Mouse (Mus musculus) kidney, embryonic 15.5 days (tissue): Measurements from ENCODE around the gene Pcnx. TPM values are rescaled to one million over a fixed set of nuclear protein-coding genes. Genes with fewer than 3 reads are reported as not detected.

ENCODE experiments used
- ATAC-seq: fragments of 200-750 bp; cut with Nextera tagmentation; replicated peaks from 2 replicates; pipeline ENCODE4 v1.8.0; 2017; ENCODE audit warnings: moderate TSS enrichment; ENCODE audit not compliant: low FRiP score
- H3K27ac ChIP-seq: fragments of 300-500 bp; sonication (generic); 2 replicates; pipeline ENCODE4 v1.5.1; 2015; ENCODE audit warnings: mild to moderate bottlenecking, inconsistent platforms
- H3K27me3 ChIP-seq: fragments of 300-500 bp; sonication (generic); 2 replicates; pipeline ENCODE4 v1.6.1; 2015; ENCODE audit warnings: inconsistent platforms
- H3K36me3 ChIP-seq: fragments of 300-500 bp; sonication (generic); 2 replicates; pipeline ENCODE4 v1.6.1; 2015; ENCODE audit warnings: inconsistent platforms
- H3K4me1 ChIP-seq: fragments of 300-500 bp; sonication (generic); 2 replicates; pipeline ENCODE4 v1.6.1; 2015; ENCODE audit warnings: inconsistent platforms
- H3K4me2 ChIP-seq: fragments of 300-500 bp; sonication (generic); 2 replicates; pipeline ENCODE4 v1.6.1; 2015; ENCODE audit warnings: moderate library complexity, mild to moderate bottlenecking, inconsistent platforms
- H3K4me3 ChIP-seq: fragments of 300-500 bp; sonication (generic); replicated peaks from 2 replicates; pipeline ENCODE4 v1.5.1; 2015; ENCODE audit warnings: mild to moderate bottlenecking, inconsistent platforms
- H3K9ac ChIP-seq: fragments of 300-500 bp; sonication (generic); 2 replicates; pipeline ENCODE4 v1.6.1; 2015; ENCODE audit warnings: mild to moderate bottlenecking, inconsistent platforms
- H3K9me3 ChIP-seq: fragments of 300-500 bp; sonication (generic); replicated peaks from 2 replicates; pipeline ENCODE4 v1.6.1; 2016; ENCODE audit warnings: inconsistent platforms
- WGBS: fragments of 180-500 bp; shearing (Covaris S2); methylation state at CpG from one replicate; pipeline ENCODE4 v1.1.7; 2015; ENCODE audit warnings: mixed read lengths; 5-methylcytosine and 5-hydroxymethylcytosine counted together
- polyA plus RNA-seq: library from polyadenylated mRNA; unstranded; fragments of >200 nt; fragmentation: Nextera tagmentation; extraction: Ambion mirVana; gene quantifications from 2 replicates; pipeline ENCODE4 v1.2.1, GENCODE M21; 2015

The Pcnx gene
- polyA plus RNA-seq, 1 experiment from 2014 or later = 10.2 TPM

- Histone ChIP-seq H3K9me3 (no peaks in the 10 kb centered on the region), H3K9ac (no peak overlapping the region), H3K4me1 (peaks cover 32% of the 10 kb centered on the region), H3K36me3 (no peaks in the 10 kb centered on the region), H3K4me3 (no peak overlapping the region), H3K4me2 (no peak overlapping the region), H3K27me3 (no peaks in the 10 kb centered on the region; the same call in 1 of the 2 replicates), H3K27ac (no peak overlapping the region)
- no peak for ATAC-seq
- WGBS = 24% methylated on average over 4 of the region's 4 CpGs
Observed at GRCm38 (mm10) chr12:81857251-81857650, 2.6 kb upstream of the Pcnx start.

GRCm38 (mm10) chr12:81857978-81858569 is 1.7 kb upstream of the Pcnx start:
- peaks cover 39% of the 10 kb centered on the region for H3K4me1 ChIP-seq
- 68% methylated on average over 8 of the region's 8 CpGs for WGBS
- H3K27ac ChIP-seq = no peak overlapping the region
- H3K36me3 ChIP-seq = no peaks in the 10 kb centered on the region
- ATAC-seq = no peak
- H3K4me2 ChIP-seq = no peak overlapping the region
- no peak overlapping the region for H3K9ac ChIP-seq
- no peak overlapping the region for H3K4me3 ChIP-seq
- no peaks in the 10 kb centered on the region for H3K9me3 ChIP-seq
- H3K27me3 ChIP-seq = no peaks in the 10 kb centered on the region; the same call in 1 of the 2 replicates

GRCm38 (mm10) chr12:81860308-81861181 is 722 bp downstream of the Pcnx start:
- Histone ChIP-seq H3K4me2 (peak overlapping the region; percentile 73), H3K4me1 (peaks cover 43% of the 10 kb centered on the region), H3K9ac (peak overlapping the region; percentile 91), H3K36me3 (no peaks in the 10 kb centered on the region), H3K4me3 (peak overlapping the region; percentile 90), H3K9me3 (no peaks in the 10 kb centered on the region), H3K27ac (peak overlapping the region; percentile 91), H3K27me3 (no peaks in the 10 kb centered on the region; the same call in 1 of the 2 replicates)
- ATAC-seq = peak; percentile 81
- WGBS = under 1% methylated on average over 99 of the region's 107 CpGs

- Histone ChIP-seq H3K4me2 (peak overlapping the region; percentile 73), H3K36me3 (no peaks in the 10 kb centered on the region), H3K4me1 (peaks cover 43% of the 10 kb centered on the region), H3K27me3 (no peaks in the 10 kb centered on the region), H3K27ac (peak overlapping the region; percentile 91), H3K4me3 (peak overlapping the region; percentile 90), H3K9me3 (no peaks in the 10 kb centered on the region), H3K9ac (peak overlapping the region; percentile 91)
- ATAC-seq = no peak
- WGBS = 17% methylated on average over 18 of the region's 18 CpGs
Observed at GRCm38 (mm10) chr12:81861199-81862085, 1.6 kb downstream of the Pcnx start.

GRCm38 (mm10) chr12:81862351-81862802 is 2.6 kb downstream of the Pcnx start:
- H3K27ac ChIP-seq = no peak overlapping the region
- 0 out of 2 replicates have a peak overlapping the region, but pooled peaks have one; percentile 91 for H3K9ac ChIP-seq

GRCm38 (mm10) chr12:81863949-81864348 is 4.1 kb downstream of the Pcnx start:
- 95% methylated on average over 4 of the region's 4 CpGs for WGBS
- Histone ChIP-seq H3K4me1 (peaks cover 27% of the 10 kb centered on the region), H3K9ac (no peak overlapping the region), H3K9me3 (no peaks in the 10 kb centered on the region), H3K27me3 (no peaks in the 10 kb centered on the region), H3K4me3 (no peak overlapping the region), H3K36me3 (no peaks in the 10 kb centered on the region), H3K27ac (no peak overlapping the region), H3K4me2 (no peak overlapping the region)
- no peak for ATAC-seq

More at GRCm38 (mm10) chr12:81862351-81862802, 2.6 kb downstream of the Pcnx start:
- H3K36me3 ChIP-seq = no peaks in the 10 kb centered on the region
- no peaks in the 10 kb centered on the region for H3K27me3 ChIP-seq
- H3K4me2 ChIP-seq = peak overlapping the region; percentile 73
- ATAC-seq = no peak
- no peaks in the 10 kb centered on the region for H3K9me3 ChIP-seq
- no peak overlapping the region for H3K4me3 ChIP-seq
- peaks cover 38% of the 10 kb centered on the region for H3K4me1 ChIP-seq
- WGBS = 38% methylated on average over 8 of the region's 8 CpGs

- no peak for ATAC-seq
- Histone ChIP-seq H3K9ac (no peak overlapping the region), H3K27ac (no peak overlapping the region), H3K4me2 (no peak overlapping the region), H3K4me3 (no peak overlapping the region), H3K4me1 (peaks cover 29% of the 10 kb centered on the region), H3K27me3 (no peaks in the 10 kb centered on the region), H3K36me3 (no peaks in the 10 kb centered on the region), H3K9me3 (no peaks in the 10 kb centered on the region)
- 89% methylated on average over 6 of the region's 6 CpGs for WGBS
Observed at GRCm38 (mm10) chr12:81865183-81865582, 5.4 kb downstream of the Pcnx start.

- Histone ChIP-seq H3K4me1 (peaks cover 23% of the 10 kb centered on the region), H3K36me3 (no peaks in the 10 kb centered on the region), H3K9me3 (no peaks in the 10 kb centered on the region), H3K9ac (no peak overlapping the region), H3K27me3 (no peaks in the 10 kb centered on the region), H3K27ac (no peak overlapping the region), H3K4me2 (no peak overlapping the region), H3K4me3 (no peak overlapping the region)
- 93% methylated on average over 4 of the region's 4 CpGs for WGBS
- ATAC-seq = no peak
Observed at GRCm38 (mm10) chr12:81867316-81867715, 7.5 kb downstream of the Pcnx start.

- 69% methylated on average over 3 of the region's 3 CpGs for WGBS
- Histone ChIP-seq H3K4me2 (no peak overlapping the region), H3K36me3 (no peaks in the 10 kb centered on the region), H3K27ac (no peak overlapping the region), H3K27me3 (no peaks in the 10 kb centered on the region), H3K9me3 (no peaks in the 10 kb centered on the region), H3K4me1 (peaks cover 17% of the 10 kb centered on the region), H3K4me3 (no peak overlapping the region), H3K9ac (no peak overlapping the region)
- ATAC-seq = no peak
Observed at GRCm38 (mm10) chr12:81869205-81869940, 9.6 kb downstream of the Pcnx start.

- Histone ChIP-seq H3K27ac (no peak overlapping the region), H3K4me3 (no peak overlapping the region), H3K4me2 (no peak overlapping the region), H3K9ac (no peak overlapping the region), H3K9me3 (no peaks in the 10 kb centered on the region; the same call in 1 of the 2 replicates), H3K27me3 (no peaks in the 10 kb centered on the region), H3K4me1 (0 out of 2 replicates have a peak, but pooled peaks cover 13% of the 10 kb centered on the region), H3K36me3 (no peaks in the 10 kb centered on the region)
- ATAC-seq = no peak
- WGBS = 62% methylated on average over 4 of the region's 4 CpGs
Observed at GRCm38 (mm10) chr12:81873345-81873744, 13.5 kb downstream of the Pcnx start.

GRCm38 (mm10) chr12:81880161-81880560 is 20.3 kb downstream of the Pcnx start:
- peaks cover 8% of the 10 kb centered on the region for H3K4me1 ChIP-seq
- H3K4me3 ChIP-seq = no peak overlapping the region
- H3K4me2 ChIP-seq = no peak overlapping the region
- no peaks in the 10 kb centered on the region for H3K27me3 ChIP-seq
- H3K27ac ChIP-seq = no peak overlapping the region
- no peak for ATAC-seq
- no peak overlapping the region for H3K9ac ChIP-seq
- peaks cover 7% of the 10 kb centered on the region; the same call in 1 of the 2 replicates for H3K36me3 ChIP-seq
- WGBS = 95% methylated on average over 3 of the region's 3 CpGs
- H3K9me3 ChIP-seq = no peaks in the 10 kb centered on the region; the same call in 1 of the 2 replicates
